8 mouse cellular contexts compared by ENCODE assay signal in genomic region chr7:128459791-128460130, GRCm38 (mm10). TPM values are rescaled to one million over a fixed set of nuclear protein-coding genes. Genes with fewer than 3 reads are reported as not detected.
DNase-seq lines count a peak whose midpoint lies in the region; ATAC-seq and TF ChIP-seq lines count a peak whose summit lies in the region.

No protein-coding gene starts in this region.

- ATAC-seq in heart, embryonic 15.5 days (replicated peaks; ENCODE audit: insufficient number of reproducible peaks, insufficient read depth, low FRiP score, low read depth), result no peak
- ATAC-seq in hindbrain, embryonic 12.5 days (ENCODE audit: low FRiP score), result no peak
- ATAC-seq in midbrain, embryonic 13.5 days, result no peak

- H3K4me2 ChIP-seq in heart, embryonic 15.5 days, result peak overlapping the region; percentile 79
- peak overlapping the region; percentile 84 for H3K4me2 ChIP-seq in hindbrain, embryonic 12.5 days (replicated peaks)
- peak overlapping the region; percentile 88 for H3K4me2 ChIP-seq in midbrain, embryonic 13.5 days (replicated peaks)

- H3K36me3 ChIP-seq in heart, embryonic 15.5 days, result no peaks in the 10 kb centered on the region
- H3K36me3 ChIP-seq in hindbrain, embryonic 12.5 days, result peaks cover under 1% of the 10 kb centered on the region; the same call in 1 of the 2 replicates
- no peaks in the 10 kb centered on the region for H3K36me3 ChIP-seq in midbrain, embryonic 13.5 days

- peak overlapping the region; percentile 79 for H3K4me3 ChIP-seq in heart, embryonic 15.5 days
- peak overlapping the region; percentile 74 for H3K4me3 ChIP-seq in bone marrow, adult 2 months (replicated peaks; ENCODE audit: control insufficient read depth, low read depth, low read length)
- H3K4me3 ChIP-seq in hindbrain, embryonic 12.5 days, result peak overlapping the region; percentile 91
- peak overlapping the region; percentile 81 for H3K4me3 ChIP-seq in midbrain, embryonic 13.5 days (replicated peaks)

- H3K9ac ChIP-seq in heart, embryonic 15.5 days, result peak overlapping the region; percentile 78
- peak overlapping the region; percentile 93 for H3K9ac ChIP-seq in hindbrain, embryonic 12.5 days
- peak overlapping the region; percentile 86 for H3K9ac ChIP-seq in midbrain, embryonic 13.5 days (replicated peaks)

- no peak for DNase-seq in heart, adult 8-10 months (ENCODE audit: low spot score)
- DNase-seq in ovary, adult 18-20 months (ENCODE audit: low spot score), result no peak
- DNase-seq in c-Kit-positive CD71-positive TER-119-positive erythroid progenitor cells, embryonic 14.5 days (ENCODE audit: low spot score), result no peak
- no peak for DNase-seq in ovary, postnatal 36 days (ENCODE audit: low spot score)

- no peaks in the 10 kb centered on the region for H3K9me3 ChIP-seq in heart, embryonic 15.5 days (replicated peaks)
- H3K9me3 ChIP-seq in hindbrain, embryonic 12.5 days (replicated peaks), result no peaks in the 10 kb centered on the region
- H3K9me3 ChIP-seq in midbrain, embryonic 13.5 days, result no peaks in the 10 kb centered on the region

- TF ChIP-seq CTCF in bone marrow, adult 2 months (IDR thresholded peaks at IDR 0.05; ENCODE audit: control insufficient read depth, insufficient read depth, low read length), result no peak

- no peaks in the 10 kb centered on the region for H3K27me3 ChIP-seq in heart, embryonic 15.5 days
- H3K27me3 ChIP-seq in hindbrain, embryonic 12.5 days, result no peaks in the 10 kb centered on the region
- H3K27me3 ChIP-seq in midbrain, embryonic 13.5 days, result no peaks in the 10 kb centered on the region

- peak overlapping the region; percentile 96 for H3K27ac ChIP-seq in heart, embryonic 15.5 days
- no peak overlapping the region; the same call in 1 of the 2 replicates for H3K27ac ChIP-seq in bone marrow, adult 2 months (ENCODE audit: control insufficient read depth, insufficient read depth, low read depth, low read length, poor library complexity)
- H3K27ac ChIP-seq in hindbrain, embryonic 12.5 days, result no peak overlapping the region
- peak overlapping the region; percentile 92 for H3K27ac ChIP-seq in midbrain, embryonic 13.5 days

- TF ChIP-seq POLR2A in bone marrow, adult 2 months (IDR thresholded peaks at IDR 0.05; ENCODE audit: borderline replicate concordance, control insufficient read depth, low read depth, low read length), result no peak

- WGBS in heart, embryonic 15.5 days, result 21% methylated on average over 4 of the region's 4 CpGs
- 23% methylated on average over 4 of the region's 4 CpGs for WGBS in bone marrow, adult 2 months
- WGBS in hindbrain, embryonic 12.5 days, result 16% methylated on average over 4 of the region's 4 CpGs
- 15% methylated on average over 4 of the region's 4 CpGs for WGBS in midbrain, embryonic 13.5 days

- peaks cover 25% of the 10 kb centered on the region for H3K4me1 ChIP-seq in heart, embryonic 15.5 days (replicated peaks)
- no peaks in the 10 kb centered on the region; the same call in 1 of the 2 replicates for H3K4me1 ChIP-seq in bone marrow, adult 2 months (ENCODE audit: control insufficient read depth, insufficient read depth, low read length)
- H3K4me1 ChIP-seq in hindbrain, embryonic 12.5 days, result peaks cover 18% of the 10 kb centered on the region
- peaks cover 27% of the 10 kb centered on the region for H3K4me1 ChIP-seq in midbrain, embryonic 13.5 days (replicated peaks)

RNA-seq across cellular contexts. Expression of gene Tial1, which starts 1.8 kb away (rescaled TPM):
- polyA plus RNA-seq in heart, embryonic 15.5 days (2015; fragmentation: Nextera tagmentation; extraction: Ambion mirVana), result 16.0 and 17.1 TPM in 2 replicates
- 10 to 100 TPM; 41.9 to 46.8 (median 44.8) TPM for total RNA-seq in heart, adult 8-10 months (2022)
- 97.6 and 180 TPM in 2 replicates for polyA plus RNA-seq in bone marrow, adult 2 months (2011; ENCODE audit: insufficient read depth, insufficient read length, low replicate concordance, missing spikeins)
- 35.3 and 38.3 TPM in 2 replicates for polyA plus RNA-seq in hindbrain, embryonic 12.5 days (2016; fragmentation: Nextera tagmentation; extraction: Ambion mirVana)
- 37.3 and 40.1 TPM in 2 replicates for polyA plus RNA-seq in midbrain, embryonic 13.5 days (2015; fragmentation: Nextera tagmentation; extraction: Ambion mirVana)

RNA-seq across cellular contexts. Expression of gene Rgs10, which starts 41.2 kb away (rescaled TPM):
- polyA plus RNA-seq in heart, embryonic 15.5 days (2015; fragmentation: Nextera tagmentation; extraction: Ambion mirVana), result 8.3 and 11.8 TPM in 2 replicates
- 10 to 100 TPM in 1 of 4 experiments, 1 to 10 TPM in 3; 6.9 to 11.3 (median 9.2) TPM for total RNA-seq in heart, adult 8-10 months (2022)
- polyA plus RNA-seq in bone marrow, adult 2 months (2011; ENCODE audit: insufficient read depth, insufficient read length, low replicate concordance, missing spikeins), result 89.2 and 118 TPM in 2 replicates
- 13.5 and 16.7 TPM in 2 replicates for polyA plus RNA-seq in hindbrain, embryonic 12.5 days (2016; fragmentation: Nextera tagmentation; extraction: Ambion mirVana)
- polyA plus RNA-seq in midbrain, embryonic 13.5 days (2015; fragmentation: Nextera tagmentation; extraction: Ambion mirVana), result 26.1 and 29.6 TPM in 2 replicates

Comparison
In these comparisons a context has a peak if more than half of its experiments do, and no peak if none do; other contexts are left out.
1. H3K27ac ChIP-seq: peak in heart, embryonic 15.5 days (single experiment) and midbrain, embryonic 13.5 days (single experiment); none in bone marrow, adult 2 months (single experiment) and hindbrain, embryonic 12.5 days (single experiment).
2. Peak in every context shown above with its lines, with median percentiles within 50 percentile points of each other: H3K4me2 ChIP-seq, H3K4me3 ChIP-seq and H3K9ac ChIP-seq.